Mouse (Mus musculus) bone marrow macrophage, adult 2 months (primary cell): ENCODE measurements at regions not wholly inside any gene's neighbourhood (a gene's known extent, or its start where the extent isn't known, plus 50 kb on each side); places are given as distances from the start of the nearest gene placed in this dataset.

ENCODE experiments used
- CTCF ChIP-seq: IDR thresholded peaks from 2 replicates; pipeline ENCODE4 v1.5.1; 2012; ENCODE audit warnings: low read depth, mild to moderate bottlenecking, low read length, moderate library complexity
- POLR2A ChIP-seq: IDR thresholded peaks from 2 replicates; pipeline ENCODE4 v1.6.1; 2012; ENCODE audit warnings: mild to moderate bottlenecking, low read depth, low read length, borderline replicate concordance

DNA sequence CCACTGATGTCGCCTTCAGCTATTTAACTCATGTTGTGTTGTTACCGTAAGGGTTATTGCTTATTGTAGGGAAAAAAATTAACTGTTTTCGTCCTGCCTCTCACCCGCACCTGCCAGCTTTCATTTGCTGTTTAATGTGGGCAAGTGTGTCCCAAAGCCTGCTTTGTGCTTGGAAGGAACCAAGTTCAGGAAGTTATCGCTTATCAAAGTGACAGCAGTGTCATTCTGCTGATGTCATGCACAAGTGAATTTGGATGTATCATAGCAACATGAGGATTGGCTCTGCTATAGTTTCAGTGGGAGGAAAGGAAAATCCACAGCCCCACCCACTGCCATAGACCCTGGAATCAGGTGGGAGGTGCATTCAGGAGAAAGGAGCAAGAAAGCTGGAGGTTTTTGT lies 276.5 kb downstream of the Rnf144b start:
- TF ChIP-seq POLR2A, result no peak
- no peak for TF ChIP-seq CTCF
